Mouse (Mus musculus) lung, postnatal 0 days (tissue): Measurements from ENCODE around the gene Zfp385b.

ENCODE experiments used
- CTCF ChIP-seq: IDR thresholded peaks from 2 replicates; pipeline ENCODE4 v1.5.1; 2016; ENCODE audit warnings: antibody characterized with exemption, mild to moderate bottlenecking
- EP300 ChIP-seq: IDR thresholded peaks from 2 replicates; pipeline ENCODE4 v1.6.1; 2016; ENCODE audit warnings: antibody characterized with exemption, mild to moderate bottlenecking, control low read depth

DNA sequence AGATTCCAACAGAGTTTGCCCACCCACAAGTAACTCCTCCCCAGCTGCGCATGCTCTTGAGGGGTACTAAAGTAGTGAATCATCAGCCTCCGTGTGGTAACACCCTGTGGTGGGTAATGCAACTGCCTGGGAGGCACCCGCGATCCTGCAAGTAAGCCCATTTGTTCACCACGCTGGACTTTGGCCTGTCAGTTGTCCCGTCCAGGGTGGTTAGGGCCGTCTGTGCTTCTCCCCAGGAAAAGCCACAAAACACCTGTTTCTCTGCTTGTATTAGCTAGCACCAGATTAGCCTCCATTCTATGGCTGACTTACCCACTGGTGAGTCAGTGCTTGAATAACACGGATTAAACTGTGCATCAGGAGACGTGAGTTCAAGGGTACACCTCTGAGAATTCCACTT, 442.6 kb downstream of the Zfp385b start:
- TF ChIP-seq EP300 (no peak), CTCF (no peak)
